Mouse (Mus musculus) thymus, adult 18-20 months (tissue): Measurements from ENCODE around the gene Fcer1g.

ENCODE experiments used
- DNase-seq, 2 experiments: peaks; one replicate each; pipeline ENCODE4 v3.0.0; 2022; ENCODE audit warnings: mixed read lengths in 2 of 2

Fcer1g gene

GRCm38 (mm10) chr1:171239992-171240744 is 6.0 kb upstream of the Fcer1g start:
- DNase-seq, result no peak

GRCm38 (mm10) chr1:171238463-171238862 is 4.3 kb upstream of the Fcer1g start:
- DNase-seq, result no peak

- DNase-seq, result no peak
These were observed 3.3 kb upstream of the Fcer1g start for GRCm38 (mm10) chr1:171237438-171237837.

GRCm38 (mm10) chr1:171235791-171236190 is 1.6 kb upstream of the Fcer1g start:
- no peak for DNase-seq

GRCm38 (mm10) chr1:171234538-171234937 is 373 bp upstream of the Fcer1g start:
- DNase-seq, result no peak

- DNase-seq, result no peak
These were observed 1.1 kb downstream of the Fcer1g start for GRCm38 (mm10) chr1:171232800-171233730.

- no peak for DNase-seq
These were observed 1.8 kb downstream of the Fcer1g start for GRCm38 (mm10) chr1:171232348-171232747.

- DNase-seq, result no peak
These were observed 2.3 kb downstream of the Fcer1g start for GRCm38 (mm10) chr1:171231844-171232243.

GRCm38 (mm10) chr1:171230215-171230614 is 4.0 kb downstream of the Fcer1g start:
- no peak for DNase-seq

GRCm38 (mm10) chr1:171229750-171230149 is 4.4 kb downstream of the Fcer1g start:
- DNase-seq, result no peak

- no peak for DNase-seq
These were observed 6.3 kb downstream of the Fcer1g start for GRCm38 (mm10) chr1:171227879-171228278.

- DNase-seq, result no peak
These were observed 7.4 kb downstream of the Fcer1g start for GRCm38 (mm10) chr1:171226780-171227179.

GRCm38 (mm10) chr1:171224857-171225256 is 9.3 kb downstream of the Fcer1g start, which contains the start of gene Apoa2:
TSS of gene Apoa2 (plus strand) at chr1:171225054.
- DNase-seq, result no peak

GRCm38 (mm10) chr1:171223796-171224195 is 10.4 kb downstream of the Fcer1g start:
- DNase-seq, result no peak

- DNase-seq, result no peak
These were observed 11.0 kb downstream of the Fcer1g start for GRCm38 (mm10) chr1:171223168-171223567.

- DNase-seq, result peak; percentile 89 to 96
These were observed 11.7 kb downstream of the Fcer1g start, which contains the start of gene Tomm40l for GRCm38 (mm10) chr1:171222238-171223155. TSS of gene Tomm40l (minus strand) at chr1:171222514.

GRCm38 (mm10) chr1:171221281-171222193 is 12.6 kb downstream of the Fcer1g start:
- peak in 1 of 2 experiments; percentile 15 for DNase-seq

- DNase-seq, result peak; percentile 37 to 52
These were observed 13.3 kb downstream of the Fcer1g start for GRCm38 (mm10) chr1:171220871-171221270.

GRCm38 (mm10) chr1:171216241-171216955 is 17.8 kb downstream of the Fcer1g start:
- DNase-seq, result no peak

- DNase-seq, result no peak
These were observed 20.2 kb downstream of the Fcer1g start, which contains the start of gene Nr1i3 for GRCm38 (mm10) chr1:171213801-171214496. TSS of gene Nr1i3 (plus strand) at chr1:171213970.
